Mouse (Mus musculus) v-Abl transformed pro-B cells (cell line): ENCODE data around the gene Ppox.

Experiments
- in situ Hi-C, 2 experiments: fragments of 400-800 bp; cut with MboI; formaldehyde crosslinking; loops; one replicate each; pipeline ENCODE4 v1.15.1; 2025; ENCODE audit not compliant: unreplicated experiment in 2 of 2

The Ppox gene

DNA sequence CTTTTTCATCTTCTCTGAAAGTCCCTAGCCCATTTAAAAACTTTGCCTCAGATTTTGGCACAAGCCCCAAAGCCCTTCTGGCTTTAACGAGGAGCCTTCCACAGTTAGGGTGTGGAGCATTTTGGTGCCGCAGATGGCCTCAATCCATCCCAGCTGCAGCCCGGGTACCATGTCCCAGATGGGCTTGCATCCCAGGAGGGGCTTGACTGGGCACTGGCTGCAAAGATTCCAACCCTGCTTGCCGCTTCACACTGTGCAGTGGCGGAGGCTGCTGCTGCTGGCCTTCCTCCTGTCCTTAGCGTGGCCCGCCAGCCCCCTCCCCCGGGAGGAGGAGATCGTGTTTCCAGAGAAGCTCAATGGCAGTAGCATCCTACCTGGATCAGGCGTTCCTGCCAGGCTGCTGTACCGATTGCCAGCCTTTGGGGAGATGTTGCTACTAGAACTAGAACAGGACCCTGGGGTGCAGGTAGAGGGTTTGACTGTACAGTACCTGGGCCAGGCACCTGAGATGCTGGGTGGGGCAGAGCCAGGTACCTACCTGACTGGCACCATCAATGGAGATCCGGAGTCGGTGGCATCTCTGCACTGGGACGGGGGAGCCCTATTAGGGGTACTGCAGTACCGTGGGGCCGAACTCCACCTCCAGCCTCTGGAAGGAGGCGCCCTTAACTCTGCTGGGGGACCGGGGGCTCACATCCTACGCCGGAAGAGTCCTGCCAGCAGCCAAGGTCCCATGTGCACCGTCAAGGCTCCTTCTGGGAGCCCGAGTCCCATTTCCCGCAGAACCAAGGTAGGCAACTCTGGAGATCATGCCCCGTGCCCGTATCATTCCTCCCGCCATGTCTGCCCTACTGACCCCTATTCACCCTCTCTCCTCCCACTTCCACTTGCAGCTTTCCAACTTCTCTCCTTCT is 30.0 kb downstream of the Ppox start, which contains the start of gene Ndufs2:
Ndufs2 (minus strand) TSS at position 709 of the 914 bp plus-strand sequence.
- in situ Hi-C loops: loop anchor here (5.0 to 25.0 kb wide), 4 partner anchors 134 to 614 kb away; partner anchors contain the start of gene Olfml2b (in 1 of the 2)

- in situ Hi-C loops: loop anchor here (5.0 to 25.0 kb wide), 5 partner anchors 133 to 613 kb away; partner anchors contain the start of genes Olfml2b (in 2 of the 2) and Fcgr4 (in 1 of the 2)
Measured at GRCm38 (mm10) chr1:171249913-171250600, 30.9 kb downstream of the Ppox start, which contains the start of gene Adamts4. Gene Adamts4 (plus strand): TSS chr1:171250421.

DNA sequence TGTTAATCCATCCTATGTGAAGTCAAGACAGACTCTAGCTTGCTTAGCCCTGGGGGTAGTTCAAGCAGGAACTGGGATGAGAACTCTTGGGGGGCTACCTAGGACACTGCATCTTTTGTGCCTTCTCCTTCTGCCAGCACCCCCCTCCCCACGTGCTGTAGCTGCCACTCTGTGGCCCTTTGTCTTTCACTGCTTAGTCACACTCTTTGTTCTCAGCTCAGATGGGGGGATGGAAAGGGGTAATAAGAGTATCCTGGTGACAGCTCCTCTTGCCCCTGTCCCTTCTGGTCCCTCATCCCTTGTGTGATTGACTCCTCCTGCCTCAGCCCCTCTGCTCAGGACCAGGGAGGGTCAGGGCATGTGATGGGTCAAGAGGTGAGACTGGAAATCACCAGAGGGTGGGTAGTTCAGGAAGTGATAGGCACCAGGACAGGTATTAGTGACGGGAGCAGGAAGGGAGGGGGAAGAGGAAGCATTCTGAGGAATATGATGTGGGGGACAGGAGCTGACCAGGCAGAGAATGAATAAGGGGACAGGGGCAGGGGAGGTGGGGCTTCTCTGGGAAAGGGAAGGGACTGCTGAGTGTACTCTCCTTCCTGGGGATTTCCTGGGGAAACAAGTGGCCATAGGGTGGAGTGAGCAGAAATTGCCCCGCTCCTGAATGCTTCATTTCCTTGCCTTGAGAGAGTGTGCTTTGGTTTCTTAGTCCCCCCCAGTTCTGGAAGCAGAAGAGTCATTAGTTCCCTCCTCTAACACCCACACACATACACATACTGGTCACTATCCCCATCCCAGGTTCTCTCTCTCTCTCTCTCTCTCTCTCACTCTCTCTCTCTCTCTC is 32.4 kb downstream of the Ppox start:
- in situ Hi-C loops: loop anchor here (25.0 kb wide), 2 partner anchors 236 to 611 kb away; partner anchors contain the start of genes Fcgr4 (in 1 of the 2) and Olfml2b (in 1 of the 2)

DNA sequence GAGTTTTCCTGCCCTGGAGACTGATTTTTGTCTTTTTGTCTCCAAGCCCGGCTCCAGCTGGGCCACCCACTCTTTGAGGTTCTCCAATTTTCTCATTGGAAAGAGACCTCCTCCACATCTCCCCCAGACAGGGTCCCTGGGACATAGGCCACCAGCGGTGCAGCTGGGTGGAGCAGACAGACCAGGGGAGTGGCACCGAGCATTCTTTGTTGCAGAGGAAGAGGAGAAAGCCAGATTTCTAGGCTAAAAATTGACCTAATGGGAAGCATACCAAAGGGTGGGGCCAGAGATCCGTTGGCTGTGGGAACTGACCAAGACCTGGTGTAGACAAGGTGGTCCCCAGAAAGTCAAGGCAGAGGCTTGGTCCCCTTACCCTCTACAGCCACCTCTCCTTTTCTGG is 33.1 kb downstream of the Ppox start:
- in situ Hi-C loops: loop anchor here (25.0 kb wide), 2 partner anchors 236 to 611 kb away; partner anchors contain the start of genes Fcgr4 (in 1 of the 2) and Olfml2b (in 1 of the 2)

DNA sequence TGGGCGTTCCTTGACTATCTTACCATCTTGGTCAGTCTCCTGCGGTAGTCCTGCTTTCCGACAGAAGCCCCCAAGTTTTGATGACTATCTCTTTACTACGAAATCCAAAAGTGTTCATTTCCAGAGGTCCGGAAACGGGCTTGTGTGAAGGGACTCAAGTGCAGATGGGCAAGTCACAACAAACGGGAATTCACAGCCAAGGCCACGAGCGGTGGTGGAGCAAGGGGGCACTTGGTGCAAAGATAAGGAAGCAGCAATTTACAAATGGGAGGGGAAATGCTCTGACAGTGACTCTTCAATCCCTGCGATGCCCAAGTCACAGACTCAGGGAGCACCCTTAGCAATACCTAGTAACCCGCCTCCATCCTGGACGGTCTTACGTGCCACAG is 33.5 kb downstream of the Ppox start:
- in situ Hi-C loops: loop anchor here (25.0 kb wide), 2 partner anchors 235 to 610 kb away; partner anchors contain the start of genes Fcgr4 (in 1 of the 2) and Olfml2b (in 1 of the 2)

GRCm38 (mm10) chr1:171246709-171247452 is 34.1 kb downstream of the Ppox start:
- in situ Hi-C loops: loop anchor here (25.0 kb wide), 2 partner anchors 235 to 610 kb away; partner anchors contain the start of genes Fcgr4 (in 1 of the 2) and Olfml2b (in 1 of the 2)

GRCm38 (mm10) chr1:171245353-171245752 is 35.6 kb downstream of the Ppox start:
- in situ Hi-C loops: loop anchor here (25.0 kb wide), 2 partner anchors 233 to 608 kb away; partner anchors contain the start of genes Fcgr4 (in 1 of the 2) and Olfml2b (in 1 of the 2)

DNA sequence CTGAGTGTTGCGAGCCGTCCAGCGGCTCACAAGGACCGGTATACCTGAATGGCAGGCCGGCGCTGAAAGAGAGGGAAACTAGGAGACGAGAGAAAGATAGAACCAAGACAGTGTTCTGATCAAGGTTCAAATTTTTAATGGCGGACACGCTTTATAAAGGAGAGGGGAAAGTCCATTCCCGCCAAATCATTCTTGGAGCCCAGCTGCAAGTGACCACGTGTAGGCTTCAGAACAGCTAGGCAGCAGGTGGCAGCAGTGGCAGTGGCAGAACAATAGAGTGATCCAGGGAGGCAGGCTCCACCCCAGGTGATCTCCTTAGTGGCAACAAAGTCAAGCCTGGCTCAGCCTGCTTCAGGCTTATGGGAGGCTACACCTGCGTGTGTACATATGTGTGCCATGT is 39.0 kb downstream of the Ppox start:
- in situ Hi-C loops: loop anchor here (25.0 kb wide), 2 partner anchors 230 to 605 kb away; partner anchors contain the start of genes Fcgr4 (in 1 of the 2) and Olfml2b (in 1 of the 2)

GRCm38 (mm10) chr1:171240911-171241310 is 40.1 kb downstream of the Ppox start:
- in situ Hi-C loops: loop anchor here (25.0 kb wide), 2 partner anchors 229 to 604 kb away; partner anchors contain the start of genes Fcgr4 (in 1 of the 2) and Olfml2b (in 1 of the 2)

DNA sequence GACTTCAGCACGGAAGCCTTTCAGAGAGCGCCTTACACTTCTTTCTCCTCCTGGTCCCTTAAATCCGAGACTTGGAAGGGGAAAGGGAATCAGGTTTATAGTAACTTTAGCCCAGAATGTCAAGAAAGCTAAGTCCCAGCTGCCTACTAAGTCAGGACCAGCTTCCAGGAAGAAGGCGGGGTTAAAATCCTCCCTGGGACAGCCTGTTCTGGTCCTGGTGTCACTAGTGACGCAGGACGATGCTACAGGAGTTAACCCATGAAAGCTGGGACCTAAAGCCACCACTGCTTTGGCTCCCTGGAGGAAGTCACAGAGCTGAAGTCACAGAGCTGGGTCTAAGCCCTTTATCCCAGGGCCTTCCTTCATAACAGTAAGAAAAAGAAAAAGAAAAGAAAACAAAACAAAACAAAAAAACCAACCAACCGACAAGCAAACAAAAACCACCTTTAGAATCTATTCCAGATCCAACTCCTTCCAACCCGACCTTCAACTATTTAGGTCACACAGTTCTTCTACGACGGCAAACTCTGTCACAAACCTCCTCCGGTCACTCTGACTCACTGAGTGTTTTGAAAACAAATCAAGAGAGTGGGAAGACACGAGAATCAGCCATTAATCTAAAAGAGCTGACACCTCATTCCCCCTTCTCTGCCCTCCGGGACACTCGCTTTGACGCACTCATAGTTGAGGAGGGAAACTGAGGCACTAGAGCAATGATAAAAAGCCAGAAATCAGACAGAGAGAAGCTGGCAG is 40.8 kb downstream of the Ppox start:
- in situ Hi-C loops: loop anchor here (25.0 kb wide), 2 partner anchors 228 to 603 kb away; partner anchors contain the start of genes Fcgr4 (in 1 of the 2) and Olfml2b (in 1 of the 2)

DNA sequence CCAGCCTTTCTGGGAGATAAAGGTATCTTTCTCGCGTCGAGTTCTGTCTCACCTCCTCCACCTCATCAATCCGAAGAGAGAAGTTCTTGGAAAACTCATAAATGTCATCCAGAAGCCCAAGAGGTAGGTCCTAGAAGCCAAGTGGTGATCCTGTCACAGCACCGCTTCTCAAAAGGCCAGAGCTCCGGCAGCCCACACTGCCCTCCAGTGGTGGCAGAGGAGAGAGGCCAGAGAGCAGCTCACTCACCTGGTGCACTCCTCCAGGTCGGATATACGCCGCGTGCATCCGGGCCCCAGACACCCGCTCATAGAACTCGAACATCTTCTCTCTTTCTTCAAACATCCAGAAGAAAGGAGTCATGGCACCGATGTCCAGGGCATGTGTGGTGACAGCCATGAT is 42.5 kb downstream of the Ppox start:
- in situ Hi-C loops: loop anchor here (25.0 kb wide), 2 partner anchors 226 to 601 kb away; partner anchors contain the start of genes Fcgr4 (in 1 of the 2) and Olfml2b (in 1 of the 2)

DNA sequence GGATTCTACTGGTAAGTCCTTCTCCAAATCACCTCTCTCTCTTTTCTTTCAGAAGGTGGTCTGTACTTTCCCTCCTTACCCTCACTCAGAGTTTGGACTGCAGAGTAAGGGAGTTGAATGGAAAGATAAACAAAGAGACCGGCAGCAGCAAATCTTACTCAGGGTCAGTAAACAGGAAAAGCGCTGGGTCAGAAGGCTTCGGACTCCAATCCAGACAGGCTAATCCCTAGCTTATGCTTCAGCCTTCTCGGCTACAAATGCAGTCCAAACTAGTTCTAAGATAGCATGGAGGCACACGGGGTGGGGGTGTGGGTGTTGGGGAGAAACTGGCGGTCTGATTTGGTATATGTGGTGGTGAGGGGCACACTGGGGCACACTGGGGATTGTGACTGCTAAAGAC is 43.5 kb downstream of the Ppox start:
- in situ Hi-C loops: loop anchor here (25.0 kb wide), 2 partner anchors 225 to 600 kb away; partner anchors contain the start of genes Fcgr4 (in 1 of the 2) and Olfml2b (in 1 of the 2)

DNA sequence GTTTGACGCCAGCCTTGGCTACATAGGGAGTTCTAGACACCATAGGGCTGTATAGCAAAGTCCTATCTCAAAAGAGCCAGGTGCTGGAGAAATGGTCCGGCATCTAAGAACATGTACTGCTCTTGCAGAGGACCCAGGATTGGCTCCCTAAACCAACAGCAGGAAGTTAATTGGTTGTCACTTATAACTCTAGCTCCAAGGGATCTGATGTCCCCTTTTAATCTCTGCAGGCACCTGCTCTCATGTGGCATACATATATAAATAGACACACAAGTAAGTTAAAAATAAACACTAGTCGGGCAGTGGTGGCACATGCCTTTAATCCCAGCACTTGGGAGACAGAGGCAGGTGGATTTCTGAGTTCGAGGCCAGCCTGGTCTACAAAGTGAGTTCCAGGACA is 45.2 kb downstream of the Ppox start:
- in situ Hi-C loops: loop anchor here (25.0 kb wide), 2 partner anchors 223 to 598 kb away; partner anchors contain the start of genes Fcgr4 (in 1 of the 2) and Olfml2b (in 1 of the 2)

- in situ Hi-C loops: loop anchor here (25.0 kb wide), 2 partner anchors 222 to 597 kb away; partner anchors contain the start of genes Fcgr4 (in 1 of the 2) and Olfml2b (in 1 of the 2)
Measured at GRCm38 (mm10) chr1:171234538-171234937, 46.4 kb downstream of the Ppox start.

GRCm38 (mm10) chr1:171234126-171234525 is 46.9 kb downstream of the Ppox start, which contains the start of gene Fcer1g:
Gene Fcer1g (minus strand): TSS chr1:171234365.
- in situ Hi-C loops: loop anchor here (25.0 kb wide), 2 partner anchors 222 to 597 kb away; partner anchors contain the start of genes Fcgr4 (in 1 of the 2) and Olfml2b (in 1 of the 2)

- in situ Hi-C loops: loop anchor here (25.0 kb wide), 2 partner anchors 221 to 596 kb away; partner anchors contain the start of genes Fcgr4 (in 1 of the 2) and Olfml2b (in 1 of the 2)
Measured at GRCm38 (mm10) chr1:171232800-171233730, 47.9 kb downstream of the Ppox start.
